Mouse (Mus musculus) left cerebral cortex, adult 9 months (tissue): ENCODE results near the gene Mtus2.
"Not testable (repeated sequence)": the region's sequence is repeated elsewhere in the genome, so short reads cannot be mapped to it uniquely, and the experiment has no call there.

Experiments
- DNase-seq, 2 experiments: peaks; one replicate each; pipeline ENCODE4 v3.0.0; 2022; ENCODE audit warnings: low spot score in 2 of 2

Mtus2 gene

GRCm38 (mm10) chr5:147956821-147957564, at the start of gene Mtus2:
TSS of gene Mtus2 (plus strand) at chr5:147957320.
- peak; percentile 69 to 86 for DNase-seq

GRCm38 (mm10) chr5:147907851-147908250, 49.3 kb upstream of the Mtus2 start:
- no peak for DNase-seq

DNA sequence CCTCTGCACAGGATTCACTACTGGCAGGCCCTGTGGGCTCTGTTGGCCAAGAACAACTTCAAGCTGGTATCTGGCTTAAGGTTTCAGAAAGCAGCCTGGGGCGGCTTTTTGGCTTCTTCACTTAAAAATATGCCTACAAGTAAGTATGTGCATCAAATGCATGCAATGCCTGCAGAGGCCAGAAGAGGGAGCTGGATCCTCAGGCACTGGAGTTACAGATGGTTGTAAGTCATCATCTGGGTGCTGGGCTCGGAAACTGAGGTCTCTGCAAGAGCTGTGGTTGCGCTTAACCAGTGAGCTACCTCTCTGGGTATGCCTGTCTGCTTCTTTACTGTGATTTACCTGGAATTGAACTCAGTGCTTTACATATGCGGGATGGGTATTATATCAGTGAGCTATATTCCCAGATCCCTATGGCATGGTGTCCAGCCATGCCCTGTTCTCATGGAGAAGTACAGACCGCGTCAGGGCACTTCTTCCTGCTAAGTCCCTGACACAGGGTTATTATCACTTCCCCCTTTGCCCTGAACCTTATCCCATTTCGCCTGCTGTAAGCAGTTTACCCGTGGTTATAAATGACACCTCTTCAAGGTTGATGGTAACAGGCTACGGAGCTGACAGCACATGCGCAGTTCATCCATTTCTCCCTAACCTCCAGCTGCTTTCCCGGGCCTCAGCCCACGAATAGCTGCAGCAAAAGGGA, 46.2 kb upstream of the Mtus2 start:
- no peak for DNase-seq

DNA sequence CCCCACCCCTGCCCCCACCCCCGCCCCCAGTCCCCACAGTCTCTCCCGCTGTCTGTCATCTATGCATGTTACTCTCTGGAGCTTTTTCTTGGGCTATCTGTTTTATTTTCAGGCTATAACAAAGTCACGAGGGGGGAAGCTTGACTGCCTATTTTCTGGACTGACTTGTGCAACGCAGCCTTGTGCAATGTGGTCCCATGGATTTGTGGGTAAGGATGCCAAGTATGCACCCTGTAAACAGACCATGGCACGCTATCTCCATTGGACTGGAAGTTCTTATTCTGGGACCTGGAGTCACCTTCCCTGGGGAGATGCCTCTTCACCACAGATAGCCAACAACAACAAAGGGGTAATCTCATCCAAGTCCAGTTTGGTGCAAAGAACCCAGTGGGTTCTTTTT, 45.4 kb upstream of the Mtus2 start:
- no peak for DNase-seq

- no peak for DNase-seq
These were observed 43.8 kb upstream of the Mtus2 start for GRCm38 (mm10) chr5:147913241-147913842.

GRCm38 (mm10) chr5:147915038-147915566, 42.0 kb upstream of the Mtus2 start:
- DNase-seq, result no peak

DNA sequence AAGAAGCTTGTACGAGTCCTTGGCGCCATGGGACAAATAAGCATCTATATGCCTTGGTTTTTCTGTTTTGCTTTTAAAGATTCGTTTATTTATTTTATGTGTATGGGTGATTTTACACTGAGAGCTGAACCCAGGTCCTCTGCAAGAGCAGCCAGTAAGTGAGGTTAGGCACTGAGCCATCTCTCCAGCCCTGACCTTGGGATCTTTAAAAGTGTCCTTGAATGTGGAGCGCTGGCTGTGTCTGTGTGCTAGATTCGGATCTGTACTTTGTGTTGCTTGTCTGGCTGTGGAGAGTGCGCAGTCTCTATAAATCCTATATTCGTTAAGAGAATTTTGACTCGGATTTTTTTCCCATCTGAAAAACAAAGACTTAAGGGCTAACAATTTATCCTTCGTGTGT, 40.9 kb upstream of the Mtus2 start:
- no peak for DNase-seq

GRCm38 (mm10) chr5:147918044-147918846, 38.9 kb upstream of the Mtus2 start:
- no peak for DNase-seq

DNA sequence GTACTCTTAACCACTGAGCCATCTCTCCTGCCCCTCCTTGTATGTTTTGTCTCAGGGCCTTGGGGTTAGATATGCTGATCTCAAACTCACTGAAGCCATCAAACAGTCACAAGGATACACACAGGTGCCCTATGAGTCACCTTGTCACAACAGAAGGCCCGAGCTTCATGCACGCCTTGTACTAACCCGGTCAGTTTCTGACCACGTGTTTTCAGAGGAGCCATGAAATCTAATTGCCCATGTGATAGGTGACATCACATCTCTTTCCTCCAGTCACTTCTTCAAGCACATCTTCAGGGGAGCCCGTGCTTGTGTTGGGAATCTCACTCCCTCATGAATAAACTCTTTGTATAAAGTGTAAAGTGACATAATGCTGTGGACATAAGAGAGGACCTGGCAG, 32.5 kb upstream of the Mtus2 start:
- no peak for DNase-seq

DNA sequence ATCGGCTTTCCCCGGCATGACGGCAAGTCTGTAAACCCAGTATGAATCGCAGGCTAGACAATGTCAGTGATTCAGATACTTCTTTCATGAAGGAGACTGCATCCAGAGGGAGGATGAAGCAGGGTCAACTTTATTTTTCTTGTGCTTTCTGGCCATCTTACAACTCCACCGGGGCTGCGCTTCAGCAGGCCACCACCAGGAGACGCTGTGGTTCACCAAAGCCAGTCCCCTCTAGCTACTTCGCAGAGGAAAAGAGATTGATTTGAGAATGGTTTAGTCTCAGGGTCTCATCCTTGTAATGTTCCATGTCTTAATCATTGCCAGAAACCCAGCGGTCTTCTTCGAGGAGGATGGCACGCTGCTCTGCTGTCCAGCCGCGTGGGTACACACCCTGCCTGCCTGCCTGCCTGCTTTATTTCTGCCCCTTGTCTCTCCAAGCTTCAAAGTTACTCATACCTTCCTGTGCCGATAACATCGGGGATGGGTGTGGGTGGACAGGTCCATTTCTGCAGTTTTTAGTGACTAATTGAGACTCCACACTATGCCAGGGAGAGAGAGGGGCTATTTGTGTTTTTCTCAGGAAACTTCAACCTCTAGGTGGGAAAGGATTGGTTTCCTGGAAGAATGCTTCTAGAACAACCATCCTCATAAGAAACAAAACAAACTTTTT, 31.1 kb upstream of the Mtus2 start:
- no peak for DNase-seq

- DNase-seq, result no peak
These were observed 28.2 kb upstream of the Mtus2 start for GRCm38 (mm10) chr5:147928668-147929497.

DNA sequence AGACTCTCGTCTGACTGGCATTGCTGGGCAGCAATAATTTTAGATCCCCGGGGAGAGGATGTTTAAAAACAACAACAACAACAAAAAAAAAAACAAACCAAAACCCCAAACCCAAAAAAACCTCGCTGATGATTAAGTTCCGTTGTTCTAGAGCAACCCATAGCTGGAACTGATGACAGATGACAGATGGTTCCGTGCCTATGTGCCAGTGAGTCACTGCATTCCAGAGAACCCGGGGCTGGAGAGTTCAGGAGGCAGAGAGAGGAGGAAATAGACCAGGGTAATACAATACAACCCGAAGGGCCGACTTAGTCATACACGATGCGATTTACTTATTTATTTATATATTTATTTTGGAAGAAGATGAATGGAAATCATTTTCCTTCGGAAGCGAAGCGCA, 22.0 kb upstream of the Mtus2 start:
- no peak for DNase-seq

GRCm38 (mm10) chr5:147939226-147939625, 17.9 kb upstream of the Mtus2 start:
- DNase-seq, result no peak

DNA sequence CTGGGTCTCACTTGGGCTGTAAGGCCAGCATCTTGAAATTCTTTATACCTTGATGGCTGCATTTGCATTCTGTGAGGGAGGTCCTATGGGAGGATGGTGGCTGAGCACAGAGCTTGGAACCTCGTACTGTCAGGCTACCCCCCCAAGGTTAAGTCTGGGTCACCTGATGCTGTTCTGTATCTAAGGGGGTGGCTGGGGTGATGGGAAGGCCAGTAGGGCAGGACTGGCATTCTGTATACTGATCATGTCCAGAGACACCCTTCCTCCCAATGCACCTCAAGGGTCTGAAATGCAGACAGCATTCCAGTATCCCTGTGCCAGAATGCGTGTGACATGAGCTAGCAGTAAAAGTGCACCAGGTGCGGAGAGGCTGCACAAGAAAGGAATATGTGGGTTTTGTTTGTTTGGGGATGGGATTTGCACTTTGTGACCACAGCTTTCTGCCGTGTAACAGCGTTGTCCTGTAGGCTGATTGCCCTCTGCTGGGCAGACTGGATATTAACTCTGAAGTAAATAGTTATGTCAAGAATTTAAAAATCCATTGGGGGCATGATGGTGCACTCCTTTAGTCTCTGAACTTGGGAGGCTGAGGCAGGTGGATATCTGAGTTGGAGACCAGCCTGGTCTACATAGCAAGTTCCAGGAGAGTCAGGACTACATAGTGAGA, 12.0 kb upstream of the Mtus2 start:
- no peak for DNase-seq

GRCm38 (mm10) chr5:147949881-147950280, 7.2 kb upstream of the Mtus2 start:
- DNase-seq, result no peak

GRCm38 (mm10) chr5:147951751-147952150, 5.4 kb upstream of the Mtus2 start:
- no peak for DNase-seq

- not testable (repeated sequence) for DNase-seq
These were observed 3.9 kb upstream of the Mtus2 start for GRCm38 (mm10) chr5:147953181-147953580.

- DNase-seq, result no peak
These were observed 1.4 kb upstream of the Mtus2 start for GRCm38 (mm10) chr5:147955671-147956070.

DNA sequence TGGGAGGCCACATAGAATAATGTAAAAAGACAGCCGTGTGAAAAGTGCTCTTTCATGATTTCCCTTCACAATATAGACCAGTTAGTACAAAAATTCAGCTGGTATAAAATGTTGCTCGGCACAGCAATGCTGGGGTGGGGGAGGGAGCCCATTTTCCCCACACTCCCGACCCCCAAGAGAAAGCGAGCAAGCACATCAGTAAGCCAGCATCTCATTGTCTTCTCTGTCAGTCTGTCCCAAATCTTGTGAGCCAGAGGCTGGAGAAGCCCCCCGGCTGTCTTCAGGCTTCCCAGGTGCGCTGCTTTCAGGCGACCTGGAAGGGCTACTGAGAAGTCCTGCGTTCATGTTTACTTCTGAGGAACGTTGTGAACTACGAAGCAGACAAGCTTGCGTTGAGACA, 699 bp upstream of the Mtus2 start:
- DNase-seq, result no peak
